Mouse (Mus musculus) liver, adult 2 months (tissue): ENCODE measurements at regions not wholly inside any gene's neighbourhood (a gene's known extent, or its start where the extent isn't known, plus 50 kb on each side); places are given as distances from the start of the nearest gene placed in this dataset.

Experiments used
- DNase-seq: peaks from one replicate; pipeline ENCODE4 v3.0.0-alpha.2; 2011; ENCODE audit warnings: low read depth, low spot score; ENCODE audit errors: extremely low read depth
- H3K27ac ChIP-seq: fragments of 200-500 bp; replicated peaks from 2 replicates; pipeline ENCODE4 v1.5.1; 2012; ENCODE audit warnings: low read depth, mild to moderate bottlenecking, control low read depth, inconsistent platforms, low read length; ENCODE audit not compliant: insufficient read depth
- H3K27me3 ChIP-seq: fragments of 200-500 bp; 2 replicates; pipeline ENCODE4 v1.6.1; 2012; ENCODE audit warnings: mild to moderate bottlenecking, moderate library complexity, low read length, inconsistent platforms; ENCODE audit not compliant: control insufficient read depth, insufficient read depth
- H3K36me3 ChIP-seq: fragments of 200-500 bp; 2 replicates; pipeline ENCODE4 v1.6.1; 2012; ENCODE audit warnings: low read length, inconsistent platforms; ENCODE audit not compliant: control insufficient read depth, insufficient read depth
- H3K4me1 ChIP-seq: fragments of 200-500 bp; 2 replicates; pipeline ENCODE4 v1.6.1; 2011; ENCODE audit warnings: low read length; ENCODE audit not compliant: control insufficient read depth, insufficient read depth
- H3K4me3 ChIP-seq: fragments of 200-500 bp; 2 replicates; pipeline ENCODE4 v1.5.1; 2011; ENCODE audit warnings: low read depth, mild to moderate bottlenecking, control low read depth, low read length, moderate library complexity; ENCODE audit not compliant: insufficient read depth
- H3K79me2 ChIP-seq: fragments of 200-500 bp; 2 replicates; pipeline ENCODE4 v1.6.1; 2012; ENCODE audit warnings: inconsistent platforms, mild to moderate bottlenecking, low read length, moderate library complexity; ENCODE audit not compliant: control insufficient read depth, insufficient read depth
- H3K9ac ChIP-seq: fragments of 200-500 bp; 2 replicates; pipeline ENCODE4 v1.6.1; 2012; ENCODE audit warnings: low read depth, mild to moderate bottlenecking, control low read depth, inconsistent platforms, low read length
- CTCF ChIP-seq: fragments of 200-500 bp; IDR thresholded peaks from 2 replicates; pipeline ENCODE4 v1.5.1; 2011; ENCODE audit warnings: low read depth, low read length, control low read depth
- POLR2A ChIP-seq: fragments of 200-500 bp; IDR thresholded peaks from 2 replicates; pipeline ENCODE4 v1.6.1; 2011; ENCODE audit warnings: low read length, control low read depth; ENCODE audit not compliant: insufficient read depth; ENCODE audit errors: extremely low read depth
- WGBS: fragments of 180-500 bp; shearing (Covaris S2); methylation state at CpG from one replicate; pipeline ENCODE4 v1.1.7; 2018; 5-methylcytosine and 5-hydroxymethylcytosine counted together

- Histone ChIP-seq H3K79me2 (no peaks in the 10 kb centered on the region), H3K9ac (no peak overlapping the region), H3K4me3 (no peak overlapping the region), H3K36me3 (no peaks in the 10 kb centered on the region), H3K27me3 (no peaks in the 10 kb centered on the region), H3K27ac (no peak overlapping the region), H3K4me1 (no peaks in the 10 kb centered on the region)
- 69% methylated on average over 14 of the region's 14 CpGs for WGBS
- TF ChIP-seq CTCF: no peak
- no peak for TF ChIP-seq POLR2A
- DNase-seq: no peak
Observed at GRCm38 (mm10) chr6:127241693-127242425, 89.9 kb upstream of the Ccnd2 start.

DNA sequence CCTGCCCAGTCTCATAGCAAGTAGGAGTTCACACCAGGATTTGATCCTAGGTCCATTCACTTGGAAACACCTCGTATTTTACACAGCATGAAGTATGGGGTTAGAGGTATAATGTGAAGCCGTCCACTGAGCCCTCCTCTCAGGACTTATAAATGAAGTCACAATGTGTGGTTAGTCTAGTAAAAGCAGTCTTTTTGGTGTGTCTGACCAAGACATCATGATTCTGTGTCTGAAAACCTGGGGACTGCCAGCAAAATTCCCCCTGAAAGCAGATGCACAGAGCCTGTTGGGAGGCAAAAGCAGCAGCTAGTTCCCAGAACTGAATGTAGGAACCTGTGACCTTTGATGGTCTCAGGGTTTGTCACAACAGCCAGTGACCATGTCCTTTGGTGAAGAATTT, 91.0 kb upstream of the Ccnd2 start:
- no peak overlapping the region for H3K4me3 ChIP-seq
- no peak for DNase-seq
- no peak for TF ChIP-seq CTCF
- TF ChIP-seq POLR2A: no peak
- no peaks in the 10 kb centered on the region for H3K79me2 ChIP-seq
- H3K27me3 ChIP-seq: no peaks in the 10 kb centered on the region
- no peaks in the 10 kb centered on the region for H3K4me1 ChIP-seq
- H3K9ac ChIP-seq: no peak overlapping the region
- no peak overlapping the region for H3K27ac ChIP-seq
- 73% methylated on average over 2 of the region's 2 CpGs for WGBS
- H3K36me3 ChIP-seq: no peaks in the 10 kb centered on the region

- no peak for TF ChIP-seq CTCF
- no peak for TF ChIP-seq POLR2A
- H3K27ac ChIP-seq: no peak overlapping the region
- no peaks in the 10 kb centered on the region for H3K27me3 ChIP-seq
- no peaks in the 10 kb centered on the region for H3K4me1 ChIP-seq
- peak; percentile 13 for DNase-seq
- WGBS: 77% methylated on average over 4 of the region's 4 CpGs
- no peak overlapping the region for H3K4me3 ChIP-seq
- no peaks in the 10 kb centered on the region for H3K36me3 ChIP-seq
- H3K9ac ChIP-seq: no peak overlapping the region
- H3K79me2 ChIP-seq: no peaks in the 10 kb centered on the region
Observed at GRCm38 (mm10) chr6:127245814-127246440, 93.9 kb upstream of the Ccnd2 start.

GRCm38 (mm10) chr6:127246730-127247129, 94.7 kb upstream of the Ccnd2 start:
- H3K4me3 ChIP-seq: no peak overlapping the region
- no peak overlapping the region for H3K27ac ChIP-seq
- TF ChIP-seq POLR2A: no peak
- TF ChIP-seq CTCF: no peak
- H3K9ac ChIP-seq: no peak overlapping the region
- no peaks in the 10 kb centered on the region for H3K4me1 ChIP-seq
- no peaks in the 10 kb centered on the region for H3K79me2 ChIP-seq
- H3K27me3 ChIP-seq: no peaks in the 10 kb centered on the region
- H3K36me3 ChIP-seq: no peaks in the 10 kb centered on the region
- no peak for DNase-seq
- 89% methylated on average over 7 of the region's 7 CpGs for WGBS

DNA sequence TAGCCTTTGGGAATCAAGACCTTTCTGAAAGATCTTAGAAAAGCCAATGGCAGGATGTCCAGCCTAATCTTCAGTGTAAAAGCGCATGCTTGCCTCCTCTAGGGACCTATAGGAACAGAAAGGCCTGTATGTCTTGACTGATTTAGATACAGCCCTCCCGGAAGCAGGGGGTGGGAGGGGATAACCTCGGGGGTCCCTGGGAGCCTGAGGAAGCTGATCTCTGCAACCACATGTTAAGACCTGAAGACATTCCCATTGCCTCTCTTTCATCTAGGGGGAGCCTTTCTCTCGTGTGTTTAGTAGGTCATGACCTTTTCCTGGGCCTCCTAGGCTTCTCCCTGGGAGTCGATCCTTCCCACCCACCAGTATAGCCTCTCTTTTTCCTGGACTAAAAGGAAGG, 95.3 kb upstream of the Ccnd2 start:
- Histone ChIP-seq H3K27me3 (no peaks in the 10 kb centered on the region), H3K9ac (no peak overlapping the region), H3K4me1 (no peaks in the 10 kb centered on the region), H3K4me3 (no peak overlapping the region), H3K36me3 (no peaks in the 10 kb centered on the region), H3K79me2 (no peaks in the 10 kb centered on the region), H3K27ac (no peak overlapping the region)
- no peak for DNase-seq
- WGBS: 70% methylated on average over 5 of the region's 5 CpGs
- no peak for TF ChIP-seq POLR2A
- TF ChIP-seq CTCF: no peak

GRCm38 (mm10) chr6:127250181-127250873, 98.3 kb upstream of the Ccnd2 start:
- 78% methylated on average over 8 of the region's 8 CpGs for WGBS
- H3K27me3 ChIP-seq: no peaks in the 10 kb centered on the region
- H3K79me2 ChIP-seq: no peaks in the 10 kb centered on the region
- DNase-seq: no peak
- H3K4me1 ChIP-seq: no peaks in the 10 kb centered on the region
- no peaks in the 10 kb centered on the region for H3K36me3 ChIP-seq
- TF ChIP-seq CTCF (no peak), POLR2A (no peak)
- no peak overlapping the region for H3K9ac ChIP-seq
- H3K27ac ChIP-seq: no peak overlapping the region
- H3K4me3 ChIP-seq: no peak overlapping the region
